Mouse (Mus musculus) CD4-positive helper T cell, adult 2 months (primary cell): ENCODE measurements around the gene Aire.
A peak's percentile ranks its signal among the peaks of the same experiment; 100 is the strongest.

ENCODE experiments used
- DNase-seq: peaks from one replicate; pipeline ENCODE4 v3.0.0-alpha.2; 2012; ENCODE audit warnings: low read depth, missing footprints, low spot score

Gene Aire

GRCm38 (mm10) chr10:78009184-78009944, 34.0 kb downstream of the Aire start:
- peak; percentile 97 for DNase-seq

- DNase-seq = no peak
Measured at GRCm38 (mm10) chr10:78008169-78008568, 35.2 kb downstream of the Aire start.

- DNase-seq = no peak
Measured at GRCm38 (mm10) chr10:78007203-78007602, 36.2 kb downstream of the Aire start.

GRCm38 (mm10) chr10:78005791-78006438, 37.5 kb downstream of the Aire start:
- DNase-seq = no peak

GRCm38 (mm10) chr10:78004479-78005100, 38.8 kb downstream of the Aire start:
- no peak for DNase-seq

- no peak for DNase-seq
Measured at GRCm38 (mm10) chr10:78002316-78002715, 41.1 kb downstream of the Aire start.

- DNase-seq = no peak
Measured at GRCm38 (mm10) chr10:78001796-78002195, 41.6 kb downstream of the Aire start.

- DNase-seq = no peak
Measured at GRCm38 (mm10) chr10:78000200-78000599, 43.2 kb downstream of the Aire start.

- DNase-seq = no peak
Measured at GRCm38 (mm10) chr10:77995639-77996038, 47.8 kb downstream of the Aire start.

- DNase-seq = no peak
Measured at GRCm38 (mm10) chr10:77985775-77986174, 57.6 kb downstream of the Aire start.

- peak; percentile 84 for DNase-seq
Measured at GRCm38 (mm10) chr10:77984660-77985059, 58.8 kb downstream of the Aire start.
